Mouse (Mus musculus) midbrain, embryonic 16.5 days (tissue): Measurements from ENCODE around the gene Lhfpl2. TPM values are rescaled to one million over a fixed set of nuclear protein-coding genes. Genes with fewer than 3 reads are reported as not detected.

Source experiments
- polyA plus RNA-seq: library from polyadenylated mRNA; unstranded; fragments of >200 nt; fragmentation: Nextera tagmentation; extraction: Ambion mirVana; gene quantifications from 2 replicates; pipeline ENCODE4 v1.2.1, GENCODE M21; 2015

The Lhfpl2 gene
- polyA plus RNA-seq, 1 experiment from 2014 or later = 16.3 TPM

Other genes with a start within 250 kb of the Lhfpl2 start
- gene Scamp1, start 228.1 kb downstream of the Lhfpl2 start, polyA plus RNA-seq = 206 and 219 TPM in 2 replicates